Mouse (Mus musculus) layer of hippocampus, adult 6 months (tissue): ENCODE results near the gene Olfr1425. TPM values are rescaled to one million over a fixed set of nuclear protein-coding genes. Genes with fewer than 3 reads are reported as not detected.

Experiments
- long read RNA-seq, 2 experiments: library from polyadenylated mRNA; unstranded; transcript quantifications; one replicate each; pipeline ENCODE4 v2.0.0; 2019 to 2020
- polyA plus RNA-seq: library from polyadenylated mRNA; unstranded; fragments of <200 nt; fragmentation: Nextera tagmentation; gene quantifications from 2 replicates; pipeline ENCODE4 v1.2.3, GENCODE M21; 2021

The Olfr1425 gene
- polyA plus RNA-seq, result not detected in 2 replicates
- long read RNA-seq, experiment 1, result 0 reads
- long read RNA-seq, experiment 2, result 0 reads

DNA sequence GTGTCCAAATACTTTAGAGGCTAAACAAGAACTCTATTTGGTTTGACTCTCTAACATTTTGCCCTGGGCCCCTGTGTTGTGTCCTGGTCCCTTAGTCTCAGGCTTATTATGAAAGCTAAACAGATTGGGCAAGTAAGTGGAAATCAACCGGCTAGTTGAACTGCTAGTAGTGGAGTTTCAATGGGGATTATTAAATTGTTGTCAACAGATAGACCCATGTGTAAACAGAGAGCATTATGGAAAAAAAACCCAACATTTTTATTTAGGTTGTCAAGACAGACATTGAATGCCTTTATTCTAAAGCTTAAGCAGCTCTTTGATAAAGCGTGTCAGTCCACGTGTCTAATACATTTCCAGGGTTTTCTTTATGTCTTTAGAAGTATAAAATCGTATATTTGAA is at the start of gene Olfr1425:
Gene Olfr1425, minus strand, starts transcription at position 101 of the 400 bp plus-strand sequence.

DNA sequence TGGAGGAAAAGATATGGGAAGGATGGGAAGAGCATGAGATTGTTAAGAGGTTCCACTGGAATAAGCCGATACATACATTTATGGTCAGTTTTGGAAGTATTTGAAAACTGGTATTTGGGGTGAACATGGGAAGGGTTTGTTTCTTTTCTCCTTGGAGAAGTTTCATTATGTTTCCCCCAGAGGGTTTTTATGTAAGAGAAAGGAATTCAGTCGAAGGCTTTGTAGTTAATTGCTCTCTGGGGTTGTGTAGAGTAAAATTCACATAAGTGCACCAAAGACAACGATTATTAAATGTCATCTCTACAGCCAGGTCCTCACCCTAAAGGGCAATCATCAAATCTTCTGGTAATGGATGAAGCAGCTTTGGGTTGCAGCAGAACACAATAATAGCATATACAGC is 45.6 kb upstream of the Olfr1425 start, which contains the start of gene Olfr76:
Gene Olfr76, minus strand, starts transcription at position 101 of the 400 bp plus-strand sequence.

GRCm38 (mm10) chr19:12115797-12116196 is 38.3 kb upstream of the Olfr1425 start, which contains the start of gene Olfr1428:
TSS of gene Olfr1428 (minus strand) at chr19:12115897.

DNA sequence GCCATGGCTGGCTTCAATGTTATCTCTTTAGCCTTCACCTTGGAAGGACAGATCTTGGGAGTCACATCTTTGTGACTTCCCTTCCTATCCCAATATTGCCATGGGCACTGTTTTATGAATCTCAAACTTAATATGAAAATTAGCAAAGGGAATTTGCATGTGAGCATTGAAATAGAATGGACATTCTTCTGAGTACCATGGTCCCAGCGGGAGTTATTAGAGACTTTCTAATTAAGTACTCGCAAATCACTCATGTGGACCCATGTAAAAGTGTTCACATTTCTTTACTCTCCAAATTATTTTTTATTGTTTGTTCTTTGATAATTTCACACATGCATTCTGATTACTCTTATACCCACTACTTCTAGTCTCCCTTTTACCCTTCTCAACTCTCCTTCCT is 25.7 kb upstream of the Olfr1425 start, which contains the start of gene Olfr1427:
Gene Olfr1427, minus strand, starts transcription at position 101 of the 400 bp plus-strand sequence.

GRCm38 (mm10) chr19:12091913-12092312 is 14.4 kb upstream of the Olfr1425 start, which contains the start of gene Olfr1426:
TSS of gene Olfr1426 (minus strand) at chr19:12092013.

GRCm38 (mm10) chr19:12062582-12062981 is 14.9 kb downstream of the Olfr1425 start, which contains the start of gene Olfr1424:
TSS of gene Olfr1424 (minus strand) at chr19:12062682.

DNA sequence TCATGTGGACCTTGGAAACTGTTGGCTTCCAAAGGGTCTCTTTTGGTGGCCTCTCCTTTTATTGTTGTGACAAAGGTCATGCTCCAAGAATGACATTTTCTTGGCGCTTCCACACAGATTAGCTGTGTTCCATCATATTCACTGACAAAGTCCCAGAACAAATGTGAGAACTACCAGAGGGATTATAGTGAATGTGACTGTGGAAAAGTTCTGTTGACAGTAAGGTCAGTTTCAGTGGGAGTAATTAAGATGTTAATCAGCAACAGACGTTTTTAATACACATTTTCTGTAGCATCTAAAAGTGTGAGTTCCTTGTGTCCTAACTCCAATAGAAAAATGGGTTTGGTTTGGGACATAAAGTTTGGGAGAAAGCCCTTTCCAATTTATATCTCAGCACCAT is 36.3 kb downstream of the Olfr1425 start, which contains the start of gene Olfr1423:
Gene Olfr1423, minus strand, starts transcription at position 101 of the 400 bp plus-strand sequence.

Other genes starting within 250 kb of the Olfr1425 start
- not detected in 2 replicates for gene Olfr1417, start 238.5 kb downstream of the Olfr1425 start, polyA plus RNA-seq
- not detected in 2 replicates for gene Olfr1418, start 216.7 kb downstream of the Olfr1425 start, polyA plus RNA-seq
- not detected in 2 replicates for gene Olfr1419, start 202.6 kb downstream of the Olfr1425 start, polyA plus RNA-seq
- not detected in 2 replicates for gene Olfr1420, start 191.2 kb downstream of the Olfr1425 start, polyA plus RNA-seq
- 2.1 and 2.3 TPM in 2 replicates for gene Patl1, start 165.3 kb downstream of the Olfr1425 start, polyA plus RNA-seq
- gene Osbp, start 111.8 kb downstream of the Olfr1425 start, polyA plus RNA-seq, result 4.7 and 4.8 TPM in 2 replicates
- 0.04 TPM in 1 of 2 replicates, not detected in the other for gene Olfr1423, start 36.4 kb downstream of the Olfr1425 start, polyA plus RNA-seq
- not detected in 2 replicates for gene Olfr1424, start 15.0 kb downstream of the Olfr1425 start, polyA plus RNA-seq
- not detected in 2 replicates for gene Olfr1426, start 14.3 kb upstream of the Olfr1425 start, polyA plus RNA-seq
- not detected in 2 replicates for gene Olfr1427, start 25.6 kb upstream of the Olfr1425 start, polyA plus RNA-seq
- gene Olfr1428, start 38.2 kb upstream of the Olfr1425 start, polyA plus RNA-seq, result not detected in 2 replicates
- not detected in 2 replicates for gene Olfr76, start 45.5 kb upstream of the Olfr1425 start, polyA plus RNA-seq
- gene Olfr1555-ps1, start 92.4 kb upstream of the Olfr1425 start, polyA plus RNA-seq, result not detected in 2 replicates
- gene Olfr1431, start 122.9 kb upstream of the Olfr1425 start, polyA plus RNA-seq, result not detected in 2 replicates
- gene Olfr1432, start 154.9 kb upstream of the Olfr1425 start, polyA plus RNA-seq, result not detected in 2 replicates
- gene Olfr262, start 163.9 kb upstream of the Olfr1425 start, polyA plus RNA-seq, result not detected in 2 replicates
- not detected in 2 replicates for gene Olfr235, start 183.3 kb upstream of the Olfr1425 start, polyA plus RNA-seq
- gene Olfr1434, start 202.1 kb upstream of the Olfr1425 start, polyA plus RNA-seq, result not detected in 2 replicates
- not detected in 2 replicates for gene Olfr1436, start 221.4 kb upstream of the Olfr1425 start, polyA plus RNA-seq
- not detected in 2 replicates for gene Olfr1437, start 247.4 kb upstream of the Olfr1425 start, polyA plus RNA-seq